Mouse (Mus musculus) lung, postnatal 0 days (tissue): ENCODE data around the gene Tmem171.

Experiments
- CTCF ChIP-seq: IDR thresholded peaks from 2 replicates; pipeline ENCODE4 v1.5.1; 2016; ENCODE audit warnings: antibody characterized with exemption, mild to moderate bottlenecking
- EP300 ChIP-seq: IDR thresholded peaks from 2 replicates; pipeline ENCODE4 v1.6.1; 2016; ENCODE audit warnings: antibody characterized with exemption, mild to moderate bottlenecking, control low read depth

DNA sequence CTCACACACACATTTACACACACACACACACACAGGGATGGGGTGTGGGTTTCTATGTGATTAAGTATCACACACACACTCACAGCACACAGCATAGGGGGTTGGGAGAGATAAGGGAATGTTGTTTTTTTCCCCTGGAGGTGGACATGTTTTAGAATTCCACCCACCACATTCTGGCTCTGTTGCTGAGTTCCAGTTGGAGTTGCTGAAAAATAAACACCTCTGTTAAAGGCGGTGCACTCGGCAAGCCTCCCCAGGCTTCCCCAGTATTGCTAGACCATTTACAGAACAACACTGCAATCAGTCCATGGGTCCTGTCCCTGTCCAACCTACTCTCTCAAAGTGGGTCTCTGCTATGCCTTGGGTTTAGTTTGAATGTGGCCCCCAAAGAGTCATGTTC is 42.4 kb downstream of the Tmem171 start:
- TF ChIP-seq EP300 (no peak), CTCF (no peak)
